Mouse (Mus musculus): ENCODE results near the gene Aspg. TPM values are rescaled to one million over a fixed set of nuclear protein-coding genes. Genes with fewer than 3 reads are reported as not detected.

Aspg gene
- total RNA-seq (2014; rRNA removed) (162 and 179 TPM in 2 replicates), polyA plus RNA-seq (2012; rRNA removed) (398 and 612 TPM in 2 replicates)

- Histone ChIP-seq H3K4me3 (ENCODE audit: insufficient read depth, low read depth, low read length) (peak within 1 kb of the TSS; percentile 94), H3K36me3 (ENCODE audit: control insufficient read depth, insufficient read depth, low read length) (no peaks in the 10 kb centered on the region), H3K9ac (ENCODE audit: low read depth, low read length) (peak within 1 kb of the TSS; percentile 94), H3K4me1 (ENCODE audit: control insufficient read depth, insufficient read depth, low read length) (peaks cover 20% of the 10 kb centered on the region), H3K79me2 (ENCODE audit: control insufficient read depth, insufficient read depth, low read length) (peaks cover 8% of the 10 kb centered on the region; the same call in 1 of the 2 replicates), H3K27ac (replicated peaks; ENCODE audit: insufficient read depth, low read depth, low read length) (peak within 1 kb of the TSS; percentile 93), H3K27me3 (ENCODE audit: control insufficient read depth, insufficient read depth, low read length) (no peaks in the 10 kb centered on the region)
- WGBS: 3% methylated on average over 14 of the region's 14 CpGs
- peak; percentile 96 for DNase-seq (ENCODE audit: extremely low read depth, low read depth, low spot score)
- TF ChIP-seq POLR2A (IDR thresholded peaks at IDR 0.05; ENCODE audit: extremely low read depth, insufficient read depth, low read length) (peak; percentile 95), CTCF (IDR thresholded peaks at IDR 0.05; ENCODE audit: low read depth, low read length) (no peak)
These were observed at the start of gene Aspg for GRCm38 (mm10) chr12:112106541-112106971. Aspg (plus strand) TSS chr12:112106679.

GRCm38 (mm10) chr12:112077651-112078050 is 28.8 kb upstream of the Aspg start:
- no peaks in the 10 kb centered on the region for H3K27me3 ChIP-seq (ENCODE audit: control insufficient read depth, insufficient read depth, low read length)
- TF ChIP-seq POLR2A (IDR thresholded peaks at IDR 0.05; ENCODE audit: extremely low read depth, insufficient read depth, low read length): no peak
- peak; percentile 97 for TF ChIP-seq CTCF (IDR thresholded peaks at IDR 0.05; ENCODE audit: low read depth, low read length)
- H3K4me3 ChIP-seq (ENCODE audit: insufficient read depth, low read depth, low read length): no peak overlapping the region
- H3K4me1 ChIP-seq (ENCODE audit: control insufficient read depth, insufficient read depth, low read length): no peaks in the 10 kb centered on the region
- no peak overlapping the region for H3K9ac ChIP-seq (ENCODE audit: low read depth, low read length)
- H3K27ac ChIP-seq (replicated peaks; ENCODE audit: insufficient read depth, low read depth, low read length): no peak overlapping the region
- peak; percentile 35 for DNase-seq (ENCODE audit: extremely low read depth, low read depth, low spot score)
- whole genome bisulfite sequencing: 3% methylated on average over 6 of the region's 6 CpGs
- no peaks in the 10 kb centered on the region for H3K79me2 ChIP-seq (ENCODE audit: control insufficient read depth, insufficient read depth, low read length)
- no peaks in the 10 kb centered on the region for H3K36me3 ChIP-seq (ENCODE audit: control insufficient read depth, insufficient read depth, low read length)

GRCm38 (mm10) chr12:112079911-112080310 is 26.6 kb upstream of the Aspg start:
- TF ChIP-seq CTCF (IDR thresholded peaks at IDR 0.05; ENCODE audit: low read depth, low read length) (no peak), POLR2A (IDR thresholded peaks at IDR 0.05; ENCODE audit: extremely low read depth, insufficient read depth, low read length) (no peak)
- H3K4me1 ChIP-seq (ENCODE audit: control insufficient read depth, insufficient read depth, low read length): no peaks in the 10 kb centered on the region
- H3K27me3 ChIP-seq (ENCODE audit: control insufficient read depth, insufficient read depth, low read length): no peaks in the 10 kb centered on the region
- no peak for DNase-seq (ENCODE audit: extremely low read depth, low read depth, low spot score)
- no peak overlapping the region for H3K9ac ChIP-seq (ENCODE audit: low read depth, low read length)
- 75% methylated on average over 8 of the region's 8 CpGs for WGBS
- no peaks in the 10 kb centered on the region for H3K79me2 ChIP-seq (ENCODE audit: control insufficient read depth, insufficient read depth, low read length)
- H3K4me3 ChIP-seq (ENCODE audit: insufficient read depth, low read depth, low read length): no peak overlapping the region
- H3K36me3 ChIP-seq (ENCODE audit: control insufficient read depth, insufficient read depth, low read length): no peaks in the 10 kb centered on the region
- H3K27ac ChIP-seq (replicated peaks; ENCODE audit: insufficient read depth, low read depth, low read length): no peak overlapping the region

GRCm38 (mm10) chr12:112080911-112081310 is 25.6 kb upstream of the Aspg start:
- no peak for DNase-seq (ENCODE audit: extremely low read depth, low read depth, low spot score)
- H3K9ac ChIP-seq (ENCODE audit: low read depth, low read length): no peak overlapping the region
- 91% methylated on average over 4 of the region's 4 CpGs for WGBS

GRCm38 (mm10) chr12:112082241-112082640 is 24.2 kb upstream of the Aspg start:
- no peaks in the 10 kb centered on the region for H3K79me2 ChIP-seq (ENCODE audit: control insufficient read depth, insufficient read depth, low read length)
- H3K9ac ChIP-seq (ENCODE audit: low read depth, low read length): no peak overlapping the region
- H3K36me3 ChIP-seq (ENCODE audit: control insufficient read depth, insufficient read depth, low read length): no peaks in the 10 kb centered on the region
- H3K4me3 ChIP-seq (ENCODE audit: insufficient read depth, low read depth, low read length): no peak overlapping the region
- no peak for TF ChIP-seq CTCF (IDR thresholded peaks at IDR 0.05; ENCODE audit: low read depth, low read length)
- no peak for TF ChIP-seq POLR2A (IDR thresholded peaks at IDR 0.05; ENCODE audit: extremely low read depth, insufficient read depth, low read length)
- DNase-seq (ENCODE audit: extremely low read depth, low read depth, low spot score): no peak
- no peaks in the 10 kb centered on the region for H3K4me1 ChIP-seq (ENCODE audit: control insufficient read depth, insufficient read depth, low read length)
- H3K27me3 ChIP-seq (ENCODE audit: control insufficient read depth, insufficient read depth, low read length): no peaks in the 10 kb centered on the region
- WGBS: 8% methylated on average over 1 of the region's 1 CpGs
- H3K27ac ChIP-seq (replicated peaks; ENCODE audit: insufficient read depth, low read depth, low read length): no peak overlapping the region

More at GRCm38 (mm10) chr12:112080911-112081310, 25.6 kb upstream of the Aspg start:
- no peak overlapping the region for H3K27ac ChIP-seq (replicated peaks; ENCODE audit: insufficient read depth, low read depth, low read length)
- TF ChIP-seq CTCF (IDR thresholded peaks at IDR 0.05; ENCODE audit: low read depth, low read length) (no peak), POLR2A (IDR thresholded peaks at IDR 0.05; ENCODE audit: extremely low read depth, insufficient read depth, low read length) (no peak)
- H3K4me3 ChIP-seq (ENCODE audit: insufficient read depth, low read depth, low read length): no peak overlapping the region
- H3K79me2 ChIP-seq (ENCODE audit: control insufficient read depth, insufficient read depth, low read length): no peaks in the 10 kb centered on the region
- H3K27me3 ChIP-seq (ENCODE audit: control insufficient read depth, insufficient read depth, low read length): no peaks in the 10 kb centered on the region
- H3K4me1 ChIP-seq (ENCODE audit: control insufficient read depth, insufficient read depth, low read length): no peaks in the 10 kb centered on the region
- H3K36me3 ChIP-seq (ENCODE audit: control insufficient read depth, insufficient read depth, low read length): no peaks in the 10 kb centered on the region

- no peaks in the 10 kb centered on the region for H3K27me3 ChIP-seq (ENCODE audit: control insufficient read depth, insufficient read depth, low read length)
- no peak for DNase-seq (ENCODE audit: extremely low read depth, low read depth, low spot score)
- no peak overlapping the region for H3K4me3 ChIP-seq (ENCODE audit: insufficient read depth, low read depth, low read length)
- H3K79me2 ChIP-seq (ENCODE audit: control insufficient read depth, insufficient read depth, low read length): no peaks in the 10 kb centered on the region
- no peak overlapping the region for H3K9ac ChIP-seq (ENCODE audit: low read depth, low read length)
- no peak for TF ChIP-seq CTCF (IDR thresholded peaks at IDR 0.05; ENCODE audit: low read depth, low read length)
- no peak for TF ChIP-seq POLR2A (IDR thresholded peaks at IDR 0.05; ENCODE audit: extremely low read depth, insufficient read depth, low read length)
- H3K27ac ChIP-seq (replicated peaks; ENCODE audit: insufficient read depth, low read depth, low read length): no peak overlapping the region
- no peaks in the 10 kb centered on the region for H3K4me1 ChIP-seq (ENCODE audit: control insufficient read depth, insufficient read depth, low read length)
- no peaks in the 10 kb centered on the region for H3K36me3 ChIP-seq (ENCODE audit: control insufficient read depth, insufficient read depth, low read length)
- WGBS: 96% methylated on average over 3 of the region's 3 CpGs
These were observed 20.2 kb upstream of the Aspg start for GRCm38 (mm10) chr12:112086250-112086649.

All from liver, adult 2 months (tissue).